Mouse (Mus musculus) right cerebral cortex, postnatal 14 days (tissue): Measurements from ENCODE around the gene Rcn1.

Experiments used
- DNase-seq: peaks from one replicate; pipeline ENCODE4 v3.0.0; 2022

Rcn1 gene

DNA sequence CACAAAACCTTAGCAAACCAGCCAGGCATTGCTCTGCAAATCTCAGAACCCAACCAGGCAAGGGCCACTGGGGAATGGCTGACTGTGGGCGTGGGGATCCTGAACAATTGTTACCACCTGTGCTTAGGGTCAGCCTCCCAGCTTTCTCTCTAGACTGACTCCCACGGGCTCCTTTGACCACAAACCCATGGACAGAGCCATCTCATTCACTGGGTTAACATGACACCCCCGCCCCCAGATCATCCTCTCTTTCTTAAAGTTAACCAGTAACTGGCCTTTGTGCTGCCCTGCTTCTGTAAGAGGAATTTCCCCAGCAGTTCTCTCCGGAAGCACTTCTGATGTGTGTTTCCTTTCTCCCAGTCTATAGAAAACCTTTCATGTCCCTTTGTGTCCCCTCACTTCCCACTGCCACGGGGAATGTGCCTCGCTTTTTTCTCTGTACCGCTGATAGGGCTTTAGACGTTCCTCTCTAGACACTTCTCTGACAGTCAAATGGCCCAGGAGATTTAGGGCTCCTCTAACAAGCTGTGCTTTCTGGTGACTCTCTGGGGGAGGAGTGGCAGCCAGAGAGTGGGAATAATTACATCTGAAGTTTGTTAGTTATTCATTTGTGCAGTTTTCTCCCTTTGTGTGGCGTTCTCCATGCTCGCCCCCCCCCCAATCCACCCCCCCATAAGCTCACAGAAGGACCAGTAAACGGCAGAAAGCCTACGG lies 62.6 kb downstream of the Rcn1 start:
- no peak for DNase-seq
